23 mouse cellular contexts compared by ENCODE assay signal in genomic region chr13:44317596-44317995, GRCm38 (mm10).
DNase-seq lines count a peak whose midpoint lies in the region; TF ChIP-seq lines count a peak whose summit lies in the region.
"Had no signal": no experiment of that assay in that cellular context is flagged by ENCODE, and none has a peak within 500 bp of the region (broad histone marks: within the 10 kb centered on the region; RNA-seq: fewer than 3 reads in every experiment).

No protein-coding gene starts in this region.

- peak; percentile 28 to 71 for DNase-seq in frontal cortex, adult 2 months (ENCODE audit: extremely low spot score in 1 of 2, low spot score in 1 of 2)
- DNase-seq in frontal cortex, postnatal 10 days (ENCODE audit: low spot score in 2 of 2): no peak
- DNase-seq in left cerebral cortex, adult 2 months (ENCODE audit: extremely low spot score in 1 of 2, low spot score in 2 of 2): peak in 1 of 2 experiments; percentile 35
- DNase-seq in left cerebral cortex, adult 11 months (ENCODE audit: low spot score): no peak
- peak; percentile 47 for DNase-seq in right cerebral cortex, postnatal 25 days
- DNase-seq in right cerebral cortex, postnatal 10 days (ENCODE audit: low spot score in 2 of 2): no peak
- DNase-seq in testis, postnatal 14 days (ENCODE audit: low spot score): no peak
- DNase-seq in cerebellum, postnatal 4 days (ENCODE audit: low spot score in 2 of 2): no peak
- DNase-seq: adrenal gland, postnatal 10 days; cerebellum, adult 8-10 months; gastrocnemius, postnatal 14 days; heart, adult 11 months; lung, adult 18-20 months; lung, postnatal 10 days; thymus, adult 2 months; thymus, postnatal 4 days had no signal

- H3K4me3 ChIP-seq in left cerebral cortex, adult 2 months: no peak overlapping the region
- H3K4me3 ChIP-seq: embryonic facial prominence, embryonic 10.5 days; layer of hippocampus, adult 2 months; limb, embryonic 13.5 days; liver, embryonic 12.5 days; midbrain, embryonic 12.5 days; stomach, embryonic 15.5 days had no signal

- TF ChIP-seq CTCF in left cerebral cortex, adult 2 months (IDR thresholded peaks at IDR 0.05): no peak

- H3K27ac ChIP-seq in left cerebral cortex, adult 2 months: peak overlapping the region; percentile 72
- H3K27ac ChIP-seq: hindbrain, postnatal 0 days; layer of hippocampus, adult 2 months; limb, embryonic 13.5 days; liver, embryonic 12.5 days; midbrain, embryonic 12.5 days; stomach, embryonic 15.5 days had no signal

- intact Hi-C loops in left cerebral cortex, adult 2 months (cut with DNase I): loop anchor here (1.0 to 5.0 kb wide), 3 partner anchors 35 to 415 kb away; no protein-coding TSS in a partner anchor

Comparison
In these comparisons a context has a peak if more than half of its experiments do, and no peak if none do; other contexts are left out.
1. DNase-seq: peak in frontal cortex, adult 2 months (2 of 2) and right cerebral cortex, postnatal 25 days (single experiment); none in frontal cortex, postnatal 10 days (0 of 2), left cerebral cortex, adult 11 months (single experiment), right cerebral cortex, postnatal 10 days (0 of 2), testis, postnatal 14 days (single experiment) and cerebellum, postnatal 4 days (0 of 2).